Mouse (Mus musculus): ENCODE data around the gene Tor4a.

DNA sequence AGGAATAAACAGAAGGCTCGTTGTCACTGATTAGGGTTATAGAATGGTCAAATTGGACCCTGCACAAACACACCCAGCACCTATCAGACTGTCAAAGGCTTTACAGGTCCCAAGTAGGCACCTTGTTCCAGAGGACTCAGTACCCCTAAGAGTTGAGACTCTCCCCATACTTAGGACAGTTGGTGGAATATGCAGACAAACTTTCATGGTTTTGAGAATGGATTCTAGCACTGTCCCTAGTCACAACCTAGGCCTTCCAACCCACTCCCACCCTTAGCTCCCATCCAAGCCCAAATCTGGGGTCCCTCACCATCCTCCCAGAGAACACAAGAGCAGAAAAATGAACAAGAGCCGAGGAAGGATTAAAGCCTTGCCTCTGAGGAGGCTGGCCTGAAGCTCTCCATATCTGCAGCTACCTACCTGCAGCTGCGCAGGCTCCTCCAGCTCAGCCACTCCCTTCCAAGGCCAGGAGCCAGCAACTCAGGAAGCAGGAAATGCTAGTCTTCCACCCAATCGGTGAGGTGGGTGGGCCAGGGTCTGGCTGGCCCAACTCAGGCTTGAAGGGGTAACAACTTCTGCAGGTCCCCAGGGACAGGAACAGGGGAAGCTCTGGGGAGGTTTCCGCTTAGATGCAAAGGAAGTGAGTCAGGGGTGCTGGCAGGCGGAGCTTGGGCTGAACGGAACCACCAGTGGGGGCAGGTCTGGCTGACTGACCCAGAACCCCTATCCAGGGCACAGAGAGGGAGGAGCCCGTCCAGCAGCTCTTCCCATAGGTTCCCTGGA, at the start of gene Tor4a:
- TF ChIP-seq POLR2A (IDR thresholded peaks at IDR 0.05; ENCODE audit: low read depth, low read length) (peak; percentile 75), GABPA (IDR thresholded peaks at IDR 0.05; ENCODE audit: insufficient replicate concordance, low read depth, low read length) (no peak), MAFK (IDR thresholded peaks at IDR 0.05; ENCODE audit: insufficient replicate concordance, low read length) (no peak)
